Mouse (Mus musculus): ENCODE measurements around the gene Cog1. TPM values are rescaled to one million over a fixed set of nuclear protein-coding genes. Genes with fewer than 3 reads are reported as not detected.
"Not testable (repeated sequence)": the region's sequence is repeated elsewhere in the genome, so short reads cannot be mapped to it uniquely, and the experiment has no call there.

Cog1 gene
- total RNA-seq, 2 experiments from 2014 or later: 17.6 to 18.3 TPM

DNA sequence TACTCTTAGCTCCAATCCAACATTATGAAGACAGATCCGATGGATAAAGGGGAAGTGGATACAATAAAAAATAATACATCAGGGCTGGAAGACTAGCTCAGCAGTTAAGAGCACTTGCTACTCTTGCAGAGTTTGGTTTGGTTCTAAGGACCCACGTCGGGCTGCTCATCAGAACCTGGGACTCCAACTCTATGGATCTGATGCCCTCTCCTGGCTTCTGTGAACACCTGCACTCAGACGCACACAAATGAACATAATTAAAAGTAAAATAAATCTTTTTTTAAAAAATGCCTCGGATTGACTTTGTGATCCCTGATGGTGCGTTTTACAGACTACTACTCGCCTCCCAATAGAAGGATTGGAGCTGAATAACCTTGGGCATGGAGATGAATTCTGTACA, 18.3 kb upstream of the Cog1 start:
- no peak for DNase-seq
- intact Hi-C loops (cut with DNase I): loop anchor here (2.0 kb wide), 1 partner anchor 334 kb away; no protein-coding TSS in a partner anchor

DNA sequence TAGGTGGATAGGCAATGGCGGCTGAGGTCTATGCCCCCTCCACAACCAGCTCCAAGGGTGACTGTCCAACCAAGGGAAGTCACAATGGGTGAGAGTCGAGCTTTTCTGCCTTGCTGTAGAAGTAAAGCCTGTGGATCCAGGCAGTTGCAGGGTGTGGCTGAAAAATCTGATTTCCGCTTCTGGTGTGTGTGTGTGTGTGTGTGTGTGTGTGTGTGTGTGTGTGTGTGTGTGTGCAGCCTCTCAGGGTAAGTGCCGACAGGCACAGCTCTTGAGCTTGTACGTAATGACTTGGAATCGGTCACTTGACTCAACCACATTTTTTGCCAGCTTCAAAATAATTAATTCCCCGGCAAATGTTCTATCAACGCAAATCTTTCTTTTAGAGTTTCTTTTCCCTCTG, 17.7 kb upstream of the Cog1 start:
- no peak for DNase-seq
- intact Hi-C loops (cut with DNase I): loop anchor here (2.0 kb wide), 1 partner anchor 335 kb away; no protein-coding TSS in a partner anchor

DNA sequence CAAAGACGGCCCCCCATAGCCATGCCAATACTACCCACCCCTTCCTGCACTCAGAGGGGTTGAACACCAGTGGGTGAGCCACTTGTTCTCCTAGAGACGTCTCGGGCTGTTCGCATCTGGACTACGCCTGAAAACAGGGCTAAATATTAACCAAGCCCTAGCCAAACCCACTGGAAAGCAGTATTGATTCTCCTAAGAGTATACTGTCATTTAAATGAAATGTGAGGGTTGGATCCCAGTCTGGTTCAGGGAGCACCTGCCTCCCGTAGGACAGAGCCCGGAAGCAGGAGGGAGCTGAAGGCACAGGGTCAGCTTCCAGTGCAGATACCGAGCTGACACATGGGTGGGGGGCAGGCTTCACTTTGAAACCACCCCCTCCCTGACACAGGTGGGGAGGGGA, 17.1 kb upstream of the Cog1 start:
- intact Hi-C loops (cut with DNase I): loop anchor here (2.0 kb wide), 1 partner anchor 335 kb away; no protein-coding TSS in a partner anchor
- DNase-seq: no peak

DNA sequence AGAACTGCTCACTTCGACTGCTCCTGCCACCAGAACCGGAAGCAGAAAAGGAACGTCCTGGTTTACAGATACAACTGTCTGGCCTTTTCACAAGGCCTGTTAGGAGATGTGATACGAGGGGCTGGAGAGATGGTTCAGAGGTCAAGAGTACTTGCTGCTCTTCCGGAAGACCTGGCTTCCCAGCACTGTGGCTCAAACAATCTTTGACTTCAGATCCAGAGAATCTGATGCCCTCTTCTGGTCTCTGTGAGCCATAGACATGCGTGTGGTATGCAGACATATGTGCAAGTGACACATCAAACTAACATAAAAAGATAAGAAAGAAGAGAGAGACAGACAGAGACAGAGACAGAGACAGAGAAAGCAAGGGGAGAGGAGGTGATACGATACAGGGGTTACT, 16.7 kb upstream of the Cog1 start:
- intact Hi-C loops (cut with DNase I): no loop called here
- DNase-seq: no peak

DNA sequence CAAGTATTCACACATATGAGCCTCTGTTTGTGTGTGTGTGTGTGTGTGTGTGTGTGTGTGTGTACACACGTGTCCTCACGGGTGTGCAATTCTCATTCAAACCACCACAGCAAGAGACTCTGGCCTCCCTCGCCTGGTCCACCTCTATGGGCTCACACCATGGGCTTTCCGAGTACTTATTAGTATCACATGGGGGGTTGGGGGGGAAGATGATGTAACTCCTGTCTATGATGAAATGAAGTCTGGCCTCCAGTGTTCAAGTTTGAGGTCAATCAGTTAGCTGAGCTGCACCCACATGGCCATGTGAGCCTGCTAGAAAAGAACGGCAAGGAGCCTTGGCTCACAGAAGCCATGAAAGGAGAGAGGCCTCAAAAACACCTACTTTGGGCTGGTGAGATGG, 15.6 kb upstream of the Cog1 start:
- intact Hi-C loops (cut with DNase I): no loop called here

DNA sequence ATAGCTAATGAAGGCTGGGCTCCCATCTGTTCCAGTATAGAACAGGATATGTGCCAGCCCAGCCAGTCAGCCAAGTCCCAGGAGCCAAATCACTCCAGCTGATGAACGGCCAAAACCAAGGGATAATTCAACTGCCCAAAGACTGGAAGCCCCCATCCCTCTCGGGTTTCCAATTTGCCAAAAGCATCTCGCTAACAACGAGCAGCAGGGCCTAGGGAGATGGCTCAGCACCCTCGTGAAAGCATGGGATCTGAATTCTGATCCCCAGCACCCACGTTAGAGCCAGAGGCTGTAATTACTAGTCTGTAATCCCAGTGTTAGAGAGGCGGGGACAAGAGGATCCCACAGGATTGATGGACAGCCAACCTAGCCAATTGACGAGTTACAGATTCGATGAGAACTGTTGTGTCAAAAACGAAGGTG, 14.3 kb upstream of the Cog1 start:
- intact Hi-C loops (cut with DNase I): no loop called here
- DNase-seq: no peak

More for the DNA sequence above, 15.6 kb upstream of the Cog1 start:
- no peak for DNase-seq

DNA sequence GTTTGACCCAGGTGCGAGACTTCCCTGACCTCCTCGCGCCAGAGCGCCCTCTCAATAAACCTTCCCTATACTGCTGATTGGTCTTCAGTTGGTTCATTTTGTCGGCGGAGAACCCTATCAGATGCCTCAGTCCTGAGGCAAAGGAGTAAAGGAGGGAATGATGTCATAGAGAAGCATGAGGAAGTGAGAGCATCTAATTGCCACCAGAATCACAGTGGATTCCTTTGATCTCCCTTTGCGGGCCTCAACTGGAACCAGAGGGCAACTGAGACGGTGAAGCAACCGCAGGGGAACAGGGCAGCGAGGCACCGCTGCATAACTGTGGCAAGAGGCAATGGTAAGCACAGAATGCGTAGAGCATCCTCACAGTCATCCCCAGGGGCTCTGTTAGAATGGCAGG, 10.3 kb upstream of the Cog1 start:
- intact Hi-C loops (cut with DNase I): no loop called here
- no peak for DNase-seq

DNA sequence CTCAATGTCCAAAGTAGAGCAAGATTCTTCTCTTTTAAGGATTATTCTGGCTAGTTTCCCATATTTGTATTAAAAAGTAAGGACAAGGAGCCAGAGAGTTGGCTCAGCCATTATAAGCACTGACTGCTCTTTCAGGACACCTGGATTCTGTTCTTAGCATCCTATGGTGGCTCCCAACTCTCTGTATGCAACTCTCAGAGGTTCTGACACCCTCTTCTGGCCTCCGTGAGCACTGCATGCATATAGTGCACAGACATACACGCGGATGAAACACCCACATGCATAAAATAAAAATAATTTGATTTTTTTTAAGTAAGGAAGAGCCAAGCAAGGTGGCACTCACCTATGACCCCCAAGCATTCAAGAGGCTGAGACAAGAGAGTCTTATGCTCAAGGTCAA, 3.8 kb upstream of the Cog1 start:
- intact Hi-C loops (cut with DNase I): no loop called here

DNA sequence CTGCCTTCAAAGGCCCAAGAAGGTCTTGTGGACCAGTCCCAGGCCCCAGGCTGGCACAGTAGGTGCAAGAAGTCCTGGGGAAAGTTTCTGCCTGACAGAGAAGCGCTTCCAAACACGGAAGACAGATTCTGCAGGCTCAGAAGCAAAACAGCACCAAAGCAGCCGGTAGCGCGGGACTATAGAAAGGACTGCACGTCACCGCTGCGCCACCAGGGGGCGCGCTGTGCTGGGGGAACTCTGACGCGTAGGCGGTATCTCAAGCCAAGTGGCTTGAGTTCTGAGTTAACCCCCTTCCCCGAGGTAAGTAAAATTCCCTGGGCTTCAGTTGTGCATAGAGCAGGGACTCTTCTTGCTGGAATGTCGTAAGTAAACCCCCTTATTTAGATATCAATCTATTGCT, 817 bp upstream of the Cog1 start:
- peak; percentile 83 to 88 for DNase-seq
- intact Hi-C loops (cut with DNase I): loop anchor here (1.0 to 2.0 kb wide), 2 partner anchors 37 to 163 kb away; partner anchors contain the start of genes D11Wsu47e and Fam104a

More for the DNA sequence above, 3.8 kb upstream of the Cog1 start:
- DNase-seq: no peak

DNA sequence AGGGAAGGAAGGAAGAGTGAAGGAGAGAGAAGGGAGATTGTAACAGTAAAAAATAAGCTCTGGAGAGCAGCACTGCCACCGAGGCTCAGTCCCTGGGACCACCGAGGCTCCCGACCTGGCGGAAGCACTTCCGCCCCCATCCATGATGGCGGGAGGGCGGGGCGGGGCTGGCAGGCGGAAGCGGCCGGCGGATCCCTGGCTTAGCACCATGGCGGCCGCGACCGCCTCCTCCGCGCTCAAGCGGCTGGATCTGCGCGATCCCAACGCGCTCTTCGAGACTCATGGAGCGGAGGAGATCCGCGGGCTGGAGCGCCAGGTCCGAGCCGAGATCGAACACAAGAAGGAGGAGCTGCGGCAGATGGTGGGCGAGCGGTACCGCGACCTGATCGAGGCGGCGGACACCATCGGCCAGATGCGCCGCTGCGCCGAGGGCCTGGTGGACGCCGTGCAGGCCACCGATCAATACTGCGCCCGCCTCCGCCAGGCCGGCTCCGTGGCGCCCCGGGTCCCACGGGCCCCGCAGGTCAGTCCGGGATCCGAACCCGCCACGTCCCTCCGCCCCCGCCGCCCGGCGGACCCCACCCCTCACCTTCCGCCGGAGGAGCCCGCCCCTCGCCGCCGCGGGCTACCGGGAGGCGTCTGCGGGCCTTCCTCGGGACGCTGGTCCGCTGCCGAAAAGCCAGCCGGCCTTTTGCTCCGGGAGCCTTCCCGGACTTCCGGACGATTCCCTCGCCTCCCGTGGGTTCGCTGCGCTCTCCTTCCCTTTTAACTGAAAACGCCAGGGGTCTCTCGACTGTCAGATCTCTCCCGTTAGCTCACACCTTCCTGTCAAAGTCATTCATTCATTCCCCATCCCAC, 613 bp downstream of the Cog1 start, which contains the start of gene Slc39a11:
TSS of gene Slc39a11 (minus strand) at position 727 of the 858 bp plus-strand sequence.
- intact Hi-C loops (cut with DNase I): loop anchor here (1.0 to 2.0 kb wide), 2 partner anchors 35 to 102 kb away; partner anchors contain the start of genes Cdc42ep4, D11Wsu47e and Fam104a
- peak; percentile 71 to 79 for DNase-seq

DNA sequence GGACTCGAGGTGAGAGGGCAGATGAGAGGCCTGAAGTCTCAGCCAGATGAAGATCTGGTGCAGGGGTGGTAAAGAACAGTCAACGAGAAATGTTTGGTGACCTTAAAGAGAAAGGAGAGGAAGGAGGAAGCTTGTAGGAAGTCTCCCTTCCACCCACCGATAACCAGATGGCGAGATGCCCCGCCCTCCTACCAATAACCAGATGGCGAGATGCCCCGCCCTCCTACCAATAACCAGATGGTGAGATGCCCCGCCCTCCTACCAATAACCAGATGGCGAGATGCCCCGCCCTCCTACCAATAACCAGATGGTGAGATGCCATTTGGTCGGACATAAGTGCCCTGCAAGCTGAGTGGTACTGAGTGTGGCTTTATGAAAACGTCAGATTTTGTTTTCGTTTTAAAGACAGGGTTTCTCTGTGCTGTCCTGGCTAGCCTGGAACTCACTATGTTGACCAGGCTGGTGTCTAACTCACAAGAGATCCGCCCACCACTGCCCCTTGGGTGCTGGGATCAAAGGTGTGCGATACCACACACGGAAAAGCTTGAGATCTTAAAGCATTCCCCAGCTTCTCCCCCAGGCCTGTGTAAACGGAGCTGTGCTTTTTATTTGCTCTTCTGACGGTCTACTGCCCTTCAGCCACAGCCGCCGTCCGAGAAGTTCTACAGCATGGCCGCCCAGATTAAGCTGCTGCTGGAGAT, 2.4 kb downstream of the Cog1 start:
- DNase-seq: no peak
- intact Hi-C loops (cut with DNase I): no loop called here

DNA sequence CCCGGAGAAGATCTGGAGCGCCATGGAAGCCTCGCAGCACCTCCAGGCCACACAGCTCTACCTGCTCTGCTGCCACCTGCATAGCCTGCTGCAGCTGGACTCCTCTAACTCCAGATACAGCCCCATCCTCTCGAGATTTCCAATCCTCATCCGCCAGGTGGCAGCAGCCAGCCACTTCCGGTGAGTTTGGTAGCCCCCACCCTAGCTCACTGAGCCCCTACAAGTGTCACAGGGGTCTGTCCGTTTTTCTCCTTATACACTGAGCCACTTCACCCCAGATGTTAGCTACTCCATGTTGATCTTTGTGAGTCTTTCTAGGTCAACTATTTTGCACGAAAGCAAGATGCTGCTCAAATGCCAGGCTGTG, 2.9 kb downstream of the Cog1 start:
- intact Hi-C loops (cut with DNase I): no loop called here
- no peak for DNase-seq

DNA sequence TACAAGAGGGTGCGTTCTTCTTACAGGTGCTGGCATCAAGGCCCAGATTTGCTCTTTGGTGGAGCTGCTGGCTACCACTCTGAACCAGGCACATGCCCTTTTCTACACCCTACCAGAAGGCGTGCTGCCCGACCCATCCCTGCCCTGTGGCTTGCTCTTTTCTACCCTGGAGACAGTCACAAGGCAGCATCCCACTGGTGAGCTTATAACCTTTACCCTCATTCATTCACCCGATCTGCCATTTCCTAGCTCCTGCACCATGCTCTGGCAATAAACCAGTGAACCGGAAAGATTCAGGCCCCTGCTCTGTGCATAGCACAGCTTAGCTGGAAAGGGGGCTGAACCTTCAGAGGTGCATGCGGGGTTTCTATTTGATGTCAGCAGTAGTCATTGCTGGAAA, 3.5 kb downstream of the Cog1 start:
- intact Hi-C loops (cut with DNase I): no loop called here
- DNase-seq: no peak

DNA sequence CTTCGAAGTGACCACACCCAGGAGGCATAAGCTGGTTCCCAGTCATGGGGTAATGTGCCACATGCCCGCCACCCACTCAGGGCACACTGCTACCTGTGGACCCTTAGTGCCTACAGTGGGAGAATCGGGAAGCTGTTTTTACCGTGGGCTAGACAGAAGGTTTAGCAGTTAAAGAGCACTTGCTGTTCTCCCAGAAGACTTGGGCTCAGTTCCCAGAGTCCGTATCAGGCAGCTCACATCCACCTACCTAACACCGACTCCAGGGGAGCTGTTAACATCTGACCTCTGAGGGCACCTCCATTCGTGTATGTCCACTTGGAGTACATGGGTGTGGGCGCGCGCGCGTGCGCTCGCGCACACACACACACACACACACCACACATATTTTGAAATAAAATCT, 5.1 kb downstream of the Cog1 start:
- DNase-seq: no peak
- intact Hi-C loops (cut with DNase I): no loop called here

DNA sequence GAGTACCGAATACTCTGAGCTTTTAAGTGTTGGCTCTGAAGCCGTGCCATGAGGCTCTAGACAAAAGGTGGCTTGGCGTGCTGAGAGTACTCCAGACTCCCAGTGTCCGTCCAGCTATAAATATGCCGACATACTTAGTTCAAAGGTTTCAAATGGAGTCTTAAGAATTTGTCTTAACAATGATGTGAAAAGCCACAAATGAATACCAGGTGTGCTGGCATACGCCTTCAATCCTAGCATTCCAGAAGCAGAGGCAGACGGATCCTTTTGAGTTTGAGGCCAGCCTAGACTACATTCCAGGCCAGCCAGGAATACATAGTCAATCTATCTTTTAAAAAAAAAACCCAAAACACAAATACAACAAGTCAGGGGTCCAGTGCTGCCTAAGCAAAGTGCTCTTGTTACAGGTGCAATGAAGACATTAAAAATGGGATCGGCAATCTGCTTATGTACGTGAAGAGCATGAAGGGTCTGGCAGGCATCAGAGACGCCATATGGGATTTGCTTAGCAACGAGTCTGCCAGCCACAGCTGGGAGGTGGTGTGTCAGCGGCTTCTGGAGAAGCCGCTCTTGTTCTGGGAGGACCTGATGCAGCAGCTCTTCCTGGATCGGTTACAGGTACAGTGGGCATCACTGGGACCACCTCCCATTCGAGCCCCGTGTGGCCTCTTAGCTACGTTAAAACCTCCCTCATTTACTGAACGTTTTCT, 5.7 kb downstream of the Cog1 start:
- intact Hi-C loops (cut with DNase I): no loop called here
- no peak for DNase-seq

DNA sequence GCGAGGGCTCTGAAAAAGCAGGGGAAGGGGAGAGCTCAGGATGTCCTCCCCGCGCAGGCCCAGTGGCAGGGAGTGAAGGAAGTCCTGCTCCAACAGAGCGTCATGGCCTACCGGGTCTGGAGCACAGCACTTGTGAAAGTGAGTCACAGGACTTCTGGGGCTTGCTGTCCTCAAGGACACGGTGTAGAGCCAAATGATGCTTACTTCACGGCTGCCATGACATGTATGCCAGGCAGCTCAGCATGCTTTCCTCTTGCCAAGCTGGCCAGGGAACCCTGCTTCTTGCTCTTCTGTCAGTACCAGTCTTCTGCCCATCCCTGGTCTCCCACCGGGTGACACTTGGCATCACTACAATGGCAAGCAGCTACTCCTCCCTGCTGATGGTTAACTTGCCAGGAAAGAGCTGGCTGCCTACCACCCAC, 7.6 kb downstream of the Cog1 start:
- DNase-seq: no peak
- intact Hi-C loops (cut with DNase I): no loop called here

DNA sequence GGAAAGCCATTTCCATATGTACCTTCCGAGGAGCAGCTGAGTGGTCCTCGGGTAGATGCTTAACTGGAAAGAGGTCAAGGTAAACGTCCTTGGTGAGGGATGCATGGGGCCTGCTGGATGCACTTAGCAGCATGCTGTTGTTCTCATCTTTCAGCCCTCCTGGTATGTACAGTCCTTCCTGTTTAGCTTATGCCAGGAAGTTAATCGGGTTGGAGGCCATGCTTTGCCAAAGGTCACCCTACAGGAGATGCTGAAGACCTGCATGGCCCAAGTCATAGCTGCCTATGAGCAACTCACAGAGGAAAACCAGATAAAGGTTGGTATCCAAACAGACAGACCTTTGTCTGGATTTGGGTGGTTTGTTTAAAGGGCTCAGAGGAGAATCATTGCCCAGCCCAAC, 8.3 kb downstream of the Cog1 start:
- intact Hi-C loops (cut with DNase I): no loop called here

DNA sequence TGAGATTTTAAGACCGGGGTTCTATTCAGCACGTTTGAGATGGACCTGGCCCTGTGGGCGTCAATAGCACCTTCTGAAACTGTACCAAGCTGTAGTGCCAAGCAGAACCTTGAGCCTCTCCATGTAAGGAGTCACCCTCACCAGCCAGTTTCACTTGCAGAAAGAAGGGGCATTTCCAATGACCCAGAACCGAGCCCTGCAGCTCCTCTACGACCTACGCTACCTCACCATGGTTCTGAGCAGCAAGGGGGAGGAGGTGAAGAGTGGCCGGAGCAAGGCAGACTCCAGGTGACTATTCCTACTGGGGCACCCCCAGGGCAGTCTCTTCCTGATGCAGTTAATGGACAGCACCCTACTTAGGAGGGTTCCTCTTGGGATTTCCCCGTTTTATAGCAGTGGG, 9.3 kb downstream of the Cog1 start:
- intact Hi-C loops (cut with DNase I): no loop called here
- DNase-seq: no peak

More for the DNA sequence above, 8.3 kb downstream of the Cog1 start:
- DNase-seq: no peak

DNA sequence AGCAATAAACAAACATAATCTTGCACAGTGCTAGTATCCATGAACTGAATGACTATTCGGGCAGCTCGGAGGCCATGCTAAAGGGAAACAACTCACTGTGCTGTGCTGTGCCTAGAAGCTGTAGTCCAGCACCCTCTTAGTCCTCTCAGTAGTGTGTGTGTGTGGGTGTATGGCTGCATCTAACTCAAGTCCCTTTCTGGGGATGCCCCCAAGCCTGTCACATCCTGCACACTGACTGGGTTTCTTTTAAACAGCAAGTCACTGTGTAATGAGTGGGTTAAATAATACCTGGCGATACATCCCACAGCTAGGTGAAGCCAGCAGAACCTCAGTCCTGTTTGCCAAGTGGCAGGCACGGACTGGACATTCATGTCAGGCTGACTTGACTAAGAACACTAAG, 9.8 kb downstream of the Cog1 start:
- intact Hi-C loops (cut with DNase I): no loop called here
- DNase-seq: no peak

DNA sequence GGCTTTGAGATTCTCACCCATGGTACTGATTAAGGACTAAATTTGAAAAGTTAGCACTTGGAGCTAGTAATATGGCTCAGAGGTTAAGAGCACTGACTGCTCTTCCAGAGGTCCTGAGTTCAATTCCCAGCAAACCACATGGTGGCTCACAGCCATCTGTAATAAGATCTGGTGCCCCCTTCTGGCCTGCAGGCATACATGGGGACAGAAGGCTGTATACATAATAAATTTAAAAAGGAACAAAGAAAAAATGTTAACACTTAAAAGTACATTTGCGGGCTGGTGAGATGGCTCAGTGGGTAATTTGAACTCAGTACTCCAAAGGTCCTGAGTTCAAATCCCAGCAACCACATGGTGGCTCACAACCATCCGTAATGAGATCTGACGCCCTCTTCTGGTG, 11.2 kb downstream of the Cog1 start:
- intact Hi-C loops (cut with DNase I): not testable (repeated sequence)

DNA sequence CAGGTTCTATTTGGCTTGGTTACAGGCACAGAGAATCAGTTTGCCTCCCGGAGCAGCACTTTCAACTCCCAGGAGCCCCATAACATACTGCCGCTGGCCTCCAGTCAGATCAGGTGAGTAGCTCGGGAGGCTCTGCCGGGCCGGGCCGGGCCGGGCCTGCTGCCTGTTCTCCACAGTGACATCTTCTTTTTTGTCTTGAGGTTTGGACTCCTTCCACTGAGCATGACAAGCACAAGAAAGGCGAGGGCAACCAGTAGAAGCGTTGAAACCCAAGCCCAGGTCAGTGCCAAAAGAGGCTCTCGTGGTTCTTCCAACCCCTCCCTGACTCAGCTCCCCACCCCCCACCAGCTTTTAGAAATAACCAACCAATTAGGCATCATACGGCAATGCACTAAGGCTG, 12.0 kb downstream of the Cog1 start:
- DNase-seq: no peak

More for the DNA sequence above, 11.2 kb downstream of the Cog1 start:
- not testable (repeated sequence) for DNase-seq

More for the DNA sequence above, 12.0 kb downstream of the Cog1 start:
- intact Hi-C loops (cut with DNase I): no loop called here
